Mouse (Mus musculus) midbrain, embryonic 16.5 days (tissue): ENCODE measurements around the gene Aven. TPM values are rescaled to one million over a fixed set of nuclear protein-coding genes. Genes with fewer than 3 reads are reported as not detected.

ENCODE experiments used
- ATAC-seq: fragments of 200-750 bp; cut with Nextera tagmentation; 2 replicates; pipeline ENCODE4 v1.8.0; 2017; ENCODE audit warnings: moderate TSS enrichment
- H3K27ac ChIP-seq: fragments of 300-500 bp; sonication (generic); 2 replicates; pipeline ENCODE4 v1.5.1; 2014; ENCODE audit warnings: mild to moderate bottlenecking, low read length, mixed read lengths
- H3K27me3 ChIP-seq: fragments of 300-500 bp; sonication (generic); 2 replicates; pipeline ENCODE4 v1.6.1; 2014; ENCODE audit warnings: low read depth, low read length, mixed read lengths; ENCODE audit not compliant: control insufficient read depth, insufficient read depth
- H3K36me3 ChIP-seq: fragments of 300-500 bp; sonication (generic); 2 replicates; pipeline ENCODE4 v1.6.1; 2014; ENCODE audit warnings: mild to moderate bottlenecking, low read length, moderate library complexity, mixed read lengths; ENCODE audit not compliant: control insufficient read depth, insufficient read depth
- H3K4me1 ChIP-seq: fragments of 300-500 bp; sonication (generic); 2 replicates; pipeline ENCODE4 v1.6.1; 2014; ENCODE audit warnings: mild to moderate bottlenecking, low read length, mixed read lengths; ENCODE audit not compliant: control insufficient read depth, insufficient read depth
- H3K4me2 ChIP-seq: fragments of 300-500 bp; sonication (generic); 2 replicates; pipeline ENCODE4 v1.6.1; 2014; ENCODE audit warnings: mild to moderate bottlenecking, low read length, mixed read lengths
- H3K4me3 ChIP-seq: fragments of 300-500 bp; sonication (generic); 2 replicates; pipeline ENCODE4 v1.5.1; 2014; ENCODE audit warnings: low read depth, mild to moderate bottlenecking, low read length, moderate library complexity, mixed read lengths
- H3K9ac ChIP-seq: fragments of 300-500 bp; sonication (generic); 2 replicates; pipeline ENCODE4 v1.6.1; 2014; ENCODE audit warnings: low read depth, low read length, mixed read lengths
- H3K9me3 ChIP-seq: fragments of 300-500 bp; sonication (generic); replicated peaks from 2 replicates; pipeline ENCODE4 v1.6.1; 2014; ENCODE audit warnings: mild to moderate bottlenecking, low read length, mixed read lengths; ENCODE audit not compliant: control insufficient read depth, poor library complexity, severe bottlenecking
- WGBS: fragments of 180-500 bp; shearing (Covaris S2); extraction: QIAGEN DNeasy Blood & Tissue Kit; methylation state at CpG from one replicate; pipeline ENCODE4 v1.1.7; 2014; 5-methylcytosine and 5-hydroxymethylcytosine counted together
- polyA plus RNA-seq: library from polyadenylated mRNA; unstranded; fragments of >200 nt; fragmentation: Nextera tagmentation; extraction: Ambion mirVana; gene quantifications from 2 replicates; pipeline ENCODE4 v1.2.1, GENCODE M21; 2015

Aven gene
- polyA plus RNA-seq, 1 experiment from 2014 or later, result 2.6 TPM

DNA sequence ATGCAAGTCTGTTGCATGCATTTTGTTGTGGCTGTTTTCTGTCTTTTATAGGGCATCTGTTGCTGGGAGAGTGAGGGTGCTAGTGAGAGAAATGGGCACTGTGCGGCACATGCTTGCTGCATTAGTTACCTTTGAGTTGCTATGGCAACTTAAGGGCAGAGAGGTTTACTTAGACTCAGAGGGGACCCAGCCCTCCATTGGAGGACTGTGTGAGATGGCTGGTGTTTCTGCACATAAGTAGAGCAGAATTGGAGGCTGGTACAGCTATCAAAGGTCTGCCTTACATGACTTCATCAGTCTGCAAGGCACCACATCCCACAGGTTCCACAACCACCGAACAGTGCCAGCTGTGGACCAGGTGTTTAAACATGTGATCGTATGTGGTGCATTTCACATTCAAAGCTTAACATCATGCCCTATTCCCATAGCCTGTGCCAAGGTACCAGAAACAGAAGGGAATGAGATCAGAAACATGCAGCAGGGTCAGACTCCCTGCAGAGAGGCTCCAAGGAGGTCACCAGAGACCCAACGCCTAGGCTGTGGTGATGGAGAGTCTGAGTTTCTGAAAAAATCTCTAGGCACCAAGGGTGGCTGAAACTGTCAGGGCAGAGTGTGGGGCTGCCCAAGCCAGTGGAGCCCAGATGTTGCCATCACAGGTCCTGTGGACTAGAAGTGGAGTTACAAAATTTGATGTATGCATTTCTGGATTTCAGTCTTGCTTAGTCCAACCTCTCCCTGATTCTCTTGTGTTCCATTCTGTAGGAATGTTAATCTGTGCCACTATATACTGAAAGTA lies 73.7 kb downstream of the Aven start:
- Histone ChIP-seq H3K4me3 (no peak overlapping the region), H3K4me2 (no peak overlapping the region), H3K4me1 (peaks cover 6% of the 10 kb centered on the region), H3K9me3 (no peaks in the 10 kb centered on the region), H3K27ac (0 out of 2 replicates have a peak overlapping the region, but pooled peaks have one; percentile 17), H3K36me3 (no peaks in the 10 kb centered on the region), H3K9ac (no peak overlapping the region), H3K27me3 (no peaks in the 10 kb centered on the region)
- peak; percentile 92 for ATAC-seq
- WGBS, result 62% methylated on average over 4 of the region's 4 CpGs

GRCm38 (mm10) chr2:112567786-112568185 lies 75.0 kb downstream of the Aven start:
- Histone ChIP-seq H3K4me2 (no peak overlapping the region), H3K9me3 (no peaks in the 10 kb centered on the region), H3K4me3 (no peak overlapping the region), H3K36me3 (no peaks in the 10 kb centered on the region), H3K9ac (no peak overlapping the region), H3K4me1 (peaks cover 6% of the 10 kb centered on the region), H3K27me3 (no peaks in the 10 kb centered on the region), H3K27ac (no peak overlapping the region)
- no peak for ATAC-seq
- WGBS, result 91% methylated on average over 4 of the region's 4 CpGs

GRCm38 (mm10) chr2:112590985-112591384 lies 98.2 kb downstream of the Aven start:
- Histone ChIP-seq H3K9ac (no peak overlapping the region), H3K27me3 (no peaks in the 10 kb centered on the region), H3K4me3 (no peak overlapping the region), H3K4me2 (no peak overlapping the region), H3K36me3 (no peaks in the 10 kb centered on the region), H3K4me1 (no peaks in the 10 kb centered on the region), H3K9me3 (no peaks in the 10 kb centered on the region), H3K27ac (no peak overlapping the region; the same call in 1 of the 2 replicates)
- 79% methylated on average over 7 of the region's 7 CpGs for WGBS
- ATAC-seq, result peak; percentile 51; the same call in 1 of the 2 replicates

DNA sequence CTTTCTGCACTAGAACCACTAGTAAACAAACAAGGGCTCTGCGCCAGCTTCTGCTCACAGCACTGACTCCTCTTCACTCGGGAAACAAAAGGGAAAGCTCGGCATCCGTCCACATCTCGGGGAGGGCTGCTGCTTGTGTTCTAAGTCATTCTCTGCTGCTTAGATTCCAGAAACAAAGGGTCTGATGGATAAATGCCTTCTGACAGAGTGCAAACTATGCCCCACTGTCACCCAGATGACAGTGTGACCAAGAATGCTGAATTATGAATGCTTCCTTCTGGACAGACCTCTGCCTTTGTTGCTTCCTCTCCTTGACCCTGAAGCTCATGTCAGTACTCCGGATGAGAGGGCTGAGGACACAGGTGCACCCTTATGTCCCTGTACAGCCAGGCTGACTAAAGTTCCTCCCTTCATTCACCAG lies 98.7 kb downstream of the Aven start:
- Histone ChIP-seq H3K9ac (no peak overlapping the region), H3K4me2 (no peak overlapping the region), H3K4me3 (no peak overlapping the region), H3K27me3 (no peaks in the 10 kb centered on the region), H3K36me3 (no peaks in the 10 kb centered on the region), H3K9me3 (no peaks in the 10 kb centered on the region), H3K27ac (peak overlapping the region; percentile 31; the same call in 1 of the 2 replicates), H3K4me1 (no peaks in the 10 kb centered on the region)
- WGBS, result 25% methylated on average over 6 of the region's 6 CpGs
- ATAC-seq, result no peak

DNA sequence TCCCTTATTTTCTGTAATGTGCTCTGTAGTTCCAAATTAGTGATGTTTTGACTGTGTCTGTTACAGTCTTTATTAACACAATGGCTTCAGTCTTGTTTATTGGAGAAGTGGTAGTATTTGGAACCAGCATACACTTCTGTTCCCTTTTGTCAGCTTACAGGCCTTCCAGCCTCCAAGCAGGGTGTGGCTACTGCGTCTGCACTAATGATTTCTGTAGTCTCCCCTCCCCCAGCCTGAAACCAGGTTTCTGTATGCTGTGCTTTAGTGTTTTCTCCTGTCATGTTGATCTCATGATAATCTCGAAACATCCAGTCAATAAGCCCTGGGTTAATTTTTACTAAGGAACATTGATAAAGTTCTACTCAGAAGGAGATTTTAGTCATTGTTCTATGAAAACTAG lies 100.6 kb downstream of the Aven start:
- ATAC-seq, result no peak
- no peaks in the 10 kb centered on the region for H3K27me3 ChIP-seq
- no peaks in the 10 kb centered on the region for H3K4me1 ChIP-seq
- WGBS, result 84% methylated on average over 2 of the region's 2 CpGs
- no peak overlapping the region for H3K27ac ChIP-seq
- H3K4me3 ChIP-seq, result no peak overlapping the region
- H3K9ac ChIP-seq, result no peak overlapping the region
- no peaks in the 10 kb centered on the region for H3K9me3 ChIP-seq
- H3K36me3 ChIP-seq, result no peaks in the 10 kb centered on the region
- H3K4me2 ChIP-seq, result no peak overlapping the region

DNA sequence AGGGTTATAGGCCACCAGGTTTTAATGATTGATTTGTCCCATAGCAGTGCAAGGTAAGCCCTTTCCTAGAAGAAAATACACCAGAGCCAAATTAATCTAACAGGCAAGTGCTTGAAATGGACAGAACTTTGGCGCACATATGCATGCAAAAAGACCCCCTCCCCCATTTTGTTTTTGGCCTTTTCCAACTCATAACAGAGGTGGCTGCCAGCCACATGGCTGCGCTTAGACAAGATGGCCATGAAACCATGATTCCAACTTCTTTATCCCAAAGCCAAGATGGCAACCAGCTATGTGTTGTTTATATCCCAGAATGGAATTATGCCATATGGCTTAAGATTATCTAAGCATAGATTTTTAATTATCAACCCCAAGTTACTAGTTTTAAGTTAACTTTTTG lies 101.0 kb downstream of the Aven start:
- Histone ChIP-seq H3K4me2 (no peak overlapping the region), H3K27ac (no peak overlapping the region), H3K4me3 (no peak overlapping the region), H3K36me3 (no peaks in the 10 kb centered on the region), H3K27me3 (no peaks in the 10 kb centered on the region), H3K9ac (no peak overlapping the region), H3K4me1 (no peaks in the 10 kb centered on the region), H3K9me3 (no peaks in the 10 kb centered on the region)
- WGBS, result 96% methylated on average over 2 of the region's 2 CpGs
- no peak for ATAC-seq

- Histone ChIP-seq H3K36me3 (no peaks in the 10 kb centered on the region), H3K4me3 (no peak overlapping the region), H3K9me3 (no peaks in the 10 kb centered on the region), H3K4me2 (no peak overlapping the region), H3K9ac (no peak overlapping the region), H3K27ac (no peak overlapping the region), H3K4me1 (no peaks in the 10 kb centered on the region), H3K27me3 (no peaks in the 10 kb centered on the region)
- ATAC-seq, result no peak
- 87% methylated on average over 3 of the region's 3 CpGs for WGBS
Observed at GRCm38 (mm10) chr2:112595807-112596206, 103.0 kb downstream of the Aven start.

- no peak overlapping the region for H3K4me3 ChIP-seq
- H3K4me1 ChIP-seq, result no peaks in the 10 kb centered on the region
- no peak overlapping the region for H3K4me2 ChIP-seq
- no peak for ATAC-seq
- 65% methylated on average over 5 of the region's 5 CpGs for WGBS
- no peak overlapping the region for H3K9ac ChIP-seq
- no peaks in the 10 kb centered on the region for H3K9me3 ChIP-seq
- no peaks in the 10 kb centered on the region for H3K27me3 ChIP-seq
- no peak overlapping the region for H3K27ac ChIP-seq
- no peaks in the 10 kb centered on the region for H3K36me3 ChIP-seq
Observed at GRCm38 (mm10) chr2:112596415-112596814, 103.7 kb downstream of the Aven start.

DNA sequence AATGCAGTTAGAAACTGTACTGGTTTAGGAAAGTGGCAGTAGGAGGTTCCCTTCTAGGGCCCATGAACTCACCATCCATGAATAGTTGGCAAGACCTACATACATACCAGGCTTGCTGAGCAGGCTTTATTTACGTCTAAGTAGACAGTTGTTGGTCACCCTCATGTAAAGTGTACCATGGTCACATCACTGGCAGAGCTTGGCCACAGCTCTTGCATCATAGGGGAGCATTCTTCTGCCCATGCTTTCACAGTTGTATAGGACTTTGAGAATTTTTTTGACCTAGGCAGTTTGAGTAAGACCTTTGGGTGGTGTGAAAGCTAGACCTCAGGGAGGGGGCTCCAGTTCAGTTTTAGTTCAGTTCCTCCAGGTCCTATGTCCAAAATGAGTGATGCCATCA lies 104.3 kb downstream of the Aven start:
- Histone ChIP-seq H3K27me3 (no peaks in the 10 kb centered on the region), H3K9me3 (no peaks in the 10 kb centered on the region), H3K27ac (no peak overlapping the region), H3K4me3 (no peak overlapping the region), H3K4me2 (no peak overlapping the region), H3K9ac (no peak overlapping the region), H3K36me3 (no peaks in the 10 kb centered on the region), H3K4me1 (no peaks in the 10 kb centered on the region)
- 84% methylated on average over 1 of the region's 1 CpGs for WGBS
- no peak for ATAC-seq
